Mouse (Mus musculus): ENCODE measurements around the gene Stambp.

Gene Stambp

GRCm38 (mm10) chr6:83572671-83573070, at the start of gene Stambp:
TSS of gene Stambp (minus strand) at chr6:83572729.
- peak; percentile 56 for DNase-seq (ENCODE audit: low spot score)

- DNase-seq (ENCODE audit: low spot score) = no peak
These were observed 47.4 kb upstream of the Stambp start for GRCm38 (mm10) chr6:83619955-83620354.

GRCm38 (mm10) chr6:83617581-83618335, 45.2 kb upstream of the Stambp start:
- DNase-seq (ENCODE audit: low spot score) = no peak

GRCm38 (mm10) chr6:83616512-83616911, 44.0 kb upstream of the Stambp start:
- DNase-seq (ENCODE audit: low spot score) = peak; percentile 73

GRCm38 (mm10) chr6:83614469-83614868, 41.9 kb upstream of the Stambp start:
- no peak for DNase-seq (ENCODE audit: low spot score)

- DNase-seq (ENCODE audit: low spot score) = no peak
These were observed 40.4 kb upstream of the Stambp start for GRCm38 (mm10) chr6:83612976-83613375.

- DNase-seq (ENCODE audit: low spot score) = no peak
These were observed 27.2 kb upstream of the Stambp start for GRCm38 (mm10) chr6:83599636-83600174.

GRCm38 (mm10) chr6:83599060-83599550, 26.6 kb upstream of the Stambp start:
- DNase-seq (ENCODE audit: low spot score) = peak; percentile 37

- DNase-seq (ENCODE audit: low spot score) = peak; percentile 71
These were observed 26.1 kb upstream of the Stambp start for GRCm38 (mm10) chr6:83598646-83599045.

GRCm38 (mm10) chr6:83597988-83598387, 25.5 kb upstream of the Stambp start:
- DNase-seq (ENCODE audit: low spot score) = peak; percentile 6

GRCm38 (mm10) chr6:83595035-83595434, 22.5 kb upstream of the Stambp start:
- peak; percentile 14 for DNase-seq (ENCODE audit: low spot score)

GRCm38 (mm10) chr6:83593896-83594295, 21.4 kb upstream of the Stambp start:
- DNase-seq (ENCODE audit: low spot score) = peak; percentile 24

GRCm38 (mm10) chr6:83592051-83592450, 19.5 kb upstream of the Stambp start:
- peak; percentile 45 for DNase-seq (ENCODE audit: low spot score)

- no peak for DNase-seq (ENCODE audit: low spot score)
These were observed 17.8 kb upstream of the Stambp start for GRCm38 (mm10) chr6:83590301-83590700.

GRCm38 (mm10) chr6:83587191-83587590, 14.7 kb upstream of the Stambp start:
- DNase-seq (ENCODE audit: low spot score) = peak; percentile 31

GRCm38 (mm10) chr6:83585328-83585727, 12.8 kb upstream of the Stambp start:
- peak; percentile 20 for DNase-seq (ENCODE audit: low spot score)

GRCm38 (mm10) chr6:83583591-83583990, 11.1 kb upstream of the Stambp start:
- DNase-seq (ENCODE audit: low spot score) = no peak

- no peak for DNase-seq (ENCODE audit: low spot score)
These were observed 10.4 kb upstream of the Stambp start for GRCm38 (mm10) chr6:83582938-83583270.

GRCm38 (mm10) chr6:83582135-83582937, 9.8 kb upstream of the Stambp start:
- no peak for DNase-seq (ENCODE audit: low spot score)

- DNase-seq (ENCODE audit: low spot score) = no peak
These were observed 5.0 kb upstream of the Stambp start for GRCm38 (mm10) chr6:83577534-83577933.

- no peak for DNase-seq (ENCODE audit: low spot score)
These were observed 3.1 kb upstream of the Stambp start for GRCm38 (mm10) chr6:83575609-83576008.

- peak; percentile 92 for DNase-seq (ENCODE audit: low spot score)
These were observed 475 bp downstream of the Stambp start for GRCm38 (mm10) chr6:83571840-83572667.
